Mouse (Mus musculus): ENCODE measurements around the gene Mrgbp.

GRCm38 (mm10) chr2:180562146-180562545 lies 19.0 kb upstream of the Mrgbp start:
- TF ChIP-seq CTCF (IDR thresholded peaks at IDR 0.05; ENCODE audit: borderline replicate concordance, control insufficient read depth, extremely low read depth, insufficient read depth, low read length, poor library complexity) (no peak), POLR2A (IDR thresholded peaks at IDR 0.05; ENCODE audit: control insufficient read depth, extremely low read depth, insufficient read depth, low read length, poor library complexity) (no peak)
